Mouse (Mus musculus) C2C12 (cell line): ENCODE measurements around the gene Psmd13. TPM values are rescaled to one million over a fixed set of nuclear protein-coding genes. Genes with fewer than 3 reads are reported as not detected.

ENCODE experiments used
- H3K27me3 ChIP-seq: one replicate; pipeline ENCODE4 v1.6.1; 2011; ENCODE audit not compliant: control insufficient read depth, insufficient read depth, insufficient read length
- H3K36me3 ChIP-seq: one replicate; pipeline ENCODE4 v1.6.1; 2011; ENCODE audit not compliant: control insufficient read depth, insufficient read depth
- H3K4me3 ChIP-seq: one replicate; pipeline ENCODE4 v1.5.1; 2011; ENCODE audit warnings: mild to moderate bottlenecking, control low read depth; ENCODE audit not compliant: poor library complexity, insufficient read depth, severe bottlenecking
- H3K79me2 ChIP-seq: one replicate; pipeline ENCODE4 v1.6.1; 2011; ENCODE audit not compliant: control insufficient read depth, insufficient read depth
- H3K79me3 ChIP-seq: one replicate; pipeline ENCODE4 v1.6.1; 2011; ENCODE audit warnings: low read depth, control low read depth
- H3ac ChIP-seq: one replicate; pipeline ENCODE3; 2011; ENCODE audit warnings: low read depth; ENCODE audit not compliant: control insufficient read depth, insufficient read length
- CEBPB ChIP-seq: IDR thresholded peaks from one replicate; pipeline ENCODE4 v1.6.1; 2011; ENCODE audit warnings: low read depth, mild to moderate bottlenecking, control low read depth, moderate library complexity
- CTCF ChIP-seq: IDR thresholded peaks from one replicate; pipeline ENCODE4 v1.5.1; 2011; ENCODE audit not compliant: control insufficient read depth, insufficient read depth, insufficient read length
- FOSL1 ChIP-seq: IDR thresholded peaks from one replicate; pipeline ENCODE4 v1.8.0; 2011; ENCODE audit warnings: mild to moderate bottlenecking, low read length; ENCODE audit not compliant: poor library complexity, insufficient read depth, severe bottlenecking
- MAX ChIP-seq: IDR thresholded peaks from one replicate; pipeline ENCODE4 v1.6.1; 2011; ENCODE audit warnings: mild to moderate bottlenecking, control low read depth
- MYOD1 ChIP-seq: IDR thresholded peaks from one replicate; pipeline ENCODE4 v1.6.1; 2011; ENCODE audit warnings: low read depth; ENCODE audit not compliant: control insufficient read depth, insufficient read length
- MYOG ChIP-seq: IDR thresholded peaks from one replicate; pipeline ENCODE4 v1.6.1; 2011; ENCODE audit not compliant: control insufficient read depth, insufficient read length; ENCODE audit errors: extremely low read depth
- USF1 ChIP-seq: IDR thresholded peaks from one replicate; pipeline ENCODE4 v1.6.1; 2011; ENCODE audit warnings: low read depth, mild to moderate bottlenecking, control low read depth, moderate library complexity
- polyA plus RNA-seq: library from polyadenylated mRNA; unstranded; fragments of >200 nt; fragmentation: generic; extraction: Trizol; gene quantifications from one replicate; pipeline ENCODE4 v1.2.1, GENCODE M21; 2012; ENCODE audit warnings: missing spikeins

Gene Psmd13
- polyA plus RNA-seq, 1 experiment = 211 TPM

DNA sequence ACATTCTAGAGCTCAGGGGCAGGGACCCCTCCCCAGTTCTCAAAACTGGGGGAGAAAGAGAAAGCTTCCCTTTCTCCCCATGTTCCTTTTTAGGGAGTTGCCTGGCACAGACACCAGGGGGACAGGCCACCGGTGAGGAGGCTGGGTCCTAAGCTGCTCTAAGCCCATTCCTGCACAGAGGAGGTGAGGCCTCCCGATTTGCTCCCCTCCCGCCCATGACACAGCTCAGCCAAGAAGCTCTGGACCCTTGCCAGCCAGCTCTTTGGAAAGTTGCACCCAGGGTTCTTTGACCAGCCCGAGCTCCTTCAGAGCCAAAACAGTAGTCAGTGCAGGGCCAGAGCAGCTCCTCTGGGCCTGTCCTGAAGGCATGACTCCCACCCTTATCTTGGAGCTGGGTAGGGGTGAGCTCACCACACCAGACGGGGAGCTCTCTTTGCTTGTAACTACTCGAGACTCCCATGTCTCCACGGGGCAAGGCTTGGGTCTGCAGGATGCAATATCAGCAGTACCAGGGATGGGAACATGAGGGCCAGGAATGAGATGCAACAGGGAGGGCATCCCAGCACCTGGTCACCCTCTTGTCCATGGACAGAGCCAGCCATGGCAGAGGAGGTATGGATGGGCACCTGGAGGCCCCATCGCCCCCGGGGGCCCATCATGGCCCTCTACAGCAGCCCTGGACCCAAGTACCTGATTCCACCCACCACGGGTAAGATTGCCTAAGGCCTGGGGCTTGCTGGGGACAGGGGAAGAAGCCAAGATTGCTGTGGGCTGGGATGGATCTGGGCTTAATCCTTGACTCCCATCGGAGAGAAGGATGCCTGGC, 33.8 kb upstream of the Psmd13 start, which contains the start of gene Odf3:
Gene Odf3 (plus strand): TSS at position 51 of the 826 bp plus-strand sequence.
- TF ChIP-seq CTCF (no peak), MYOG (no peak), FOSL1 (no peak), MYOD1 (no peak), CEBPB (no peak), USF1 (no peak)

GRCm38 (mm10) chr7:140848591-140848990, 33.2 kb upstream of the Psmd13 start:
- H3K4me3 ChIP-seq = no peak overlapping the region
- TF ChIP-seq USF1 (no peak), FOSL1 (no peak), MYOG (no peak), CTCF (no peak), CEBPB (no peak), MAX (no peak), MYOD1 (no peak)
- peaks cover under 1% of the 10 kb centered on the region for H3K79me2 ChIP-seq
- H3K27me3 ChIP-seq = peaks cover 10% of the 10 kb centered on the region
- no peak overlapping the region for H3ac ChIP-seq
- H3K36me3 ChIP-seq = peaks cover 12% of the 10 kb centered on the region
- H3K79me3 ChIP-seq = peaks cover 1% of the 10 kb centered on the region

More for the DNA sequence above, 33.8 kb upstream of the Psmd13 start, which contains the start of gene Odf3:
- H3K4me3 ChIP-seq = no peak within 1 kb of the TSS
- no peaks in the 10 kb centered on the region for H3K79me2 ChIP-seq
- no peak within 1 kb of the TSS for H3ac ChIP-seq
- H3K36me3 ChIP-seq = peaks cover 5% of the 10 kb centered on the region
- peaks cover 12% of the 10 kb centered on the region for H3K27me3 ChIP-seq
- H3K79me3 ChIP-seq = no peaks in the 10 kb centered on the region

- Histone ChIP-seq H3K36me3 (peaks cover 22% of the 10 kb centered on the region), H3K79me2 (peaks cover 26% of the 10 kb centered on the region), H3K4me3 (no peak overlapping the region), H3ac (no peak overlapping the region), H3K79me3 (peaks cover 18% of the 10 kb centered on the region), H3K27me3 (no peaks in the 10 kb centered on the region)
- TF ChIP-seq CTCF = no peak
- TF ChIP-seq MAX = no peak
- no peak for TF ChIP-seq MYOG
- no peak for TF ChIP-seq FOSL1
- no peak for TF ChIP-seq USF1
- no peak for TF ChIP-seq CEBPB
- no peak for TF ChIP-seq MYOD1
Observed at GRCm38 (mm10) chr7:140851916-140852315, 29.9 kb upstream of the Psmd13 start.

- Histone ChIP-seq H3K36me3 (peaks cover 22% of the 10 kb centered on the region), H3K27me3 (no peaks in the 10 kb centered on the region), H3ac (no peak overlapping the region), H3K4me3 (no peak overlapping the region), H3K79me2 (peaks cover 36% of the 10 kb centered on the region), H3K79me3 (peaks cover 28% of the 10 kb centered on the region)
- TF ChIP-seq MAX (no peak), FOSL1 (no peak), CEBPB (no peak), MYOD1 (no peak), USF1 (no peak), CTCF (no peak), MYOG (no peak)
Observed at GRCm38 (mm10) chr7:140853386-140853785, 28.4 kb upstream of the Psmd13 start.

DNA sequence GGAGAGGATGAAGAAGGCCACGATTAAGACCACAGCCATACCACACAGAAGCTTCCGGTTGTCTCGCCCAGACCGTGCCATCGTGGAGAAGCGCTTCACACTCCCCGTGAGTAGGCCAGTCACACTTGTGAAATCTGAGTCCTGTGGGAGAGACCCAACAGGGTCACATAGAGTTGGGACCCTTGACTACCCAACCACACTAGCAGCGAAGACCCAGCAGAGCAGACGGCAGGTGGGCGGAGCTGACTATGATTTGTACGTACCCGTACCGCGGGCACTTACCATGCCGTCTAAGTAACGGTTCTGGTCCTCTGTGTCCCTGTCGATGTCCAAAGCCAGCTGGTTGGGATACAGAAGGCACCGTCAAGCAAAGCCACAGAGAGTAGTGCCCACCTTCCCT, 27.3 kb upstream of the Psmd13 start:
- TF ChIP-seq CTCF = no peak
- no peak for TF ChIP-seq MAX
- TF ChIP-seq MYOD1 = no peak
- no peaks in the 10 kb centered on the region for H3K27me3 ChIP-seq
- no peak overlapping the region for H3K4me3 ChIP-seq
- H3K36me3 ChIP-seq = peaks cover 24% of the 10 kb centered on the region
- peaks cover 47% of the 10 kb centered on the region for H3K79me2 ChIP-seq
- no peak overlapping the region for H3ac ChIP-seq
- H3K79me3 ChIP-seq = peaks cover 33% of the 10 kb centered on the region

GRCm38 (mm10) chr7:140855181-140855580, 26.6 kb upstream of the Psmd13 start:
- H3K36me3 ChIP-seq = peaks cover 27% of the 10 kb centered on the region
- H3ac ChIP-seq = peak overlapping the region; percentile 91
- no peak for TF ChIP-seq FOSL1
- TF ChIP-seq MYOD1 = no peak
- no peak for TF ChIP-seq MAX
- TF ChIP-seq CEBPB = no peak
- TF ChIP-seq USF1 = no peak
- TF ChIP-seq CTCF = no peak
- no peak for TF ChIP-seq MYOG
- H3K79me2 ChIP-seq = peaks cover 51% of the 10 kb centered on the region
- H3K79me3 ChIP-seq = peaks cover 35% of the 10 kb centered on the region
- peak overlapping the region; percentile 71 for H3K4me3 ChIP-seq
- H3K27me3 ChIP-seq = no peaks in the 10 kb centered on the region
